In genomic region chr6:97761326-97761725, GRCm38 (mm10) we compare ENCODE assay signal across 9 mouse cellular contexts. TPM values are rescaled to one million over a fixed set of nuclear protein-coding genes. Genes with fewer than 3 reads are reported as not detected.
A peak's percentile ranks its signal among the peaks of the same experiment; 100 is the strongest.
DNase-seq lines count a peak whose midpoint lies in the region; ATAC-seq and TF ChIP-seq lines count a peak whose summit lies in the region.
"Had no signal": no experiment of that assay in that cellular context is flagged by ENCODE, and none has a peak within 500 bp of the region (broad histone marks: within the 10 kb centered on the region; RNA-seq: fewer than 3 reads in every experiment).

No protein-coding gene starts in this region.

- no peak overlapping the region for H3K4me3 ChIP-seq in kidney, adult 2 months (ENCODE audit: insufficient read depth, low read depth, low read length)
- no peak overlapping the region for H3K4me3 ChIP-seq in kidney, embryonic 16.5 days (ENCODE audit: low read length)
- no peak overlapping the region for H3K4me3 ChIP-seq in liver, embryonic 12.5 days
- H3K4me3 ChIP-seq: myocyte had no signal

- H3K4me1 ChIP-seq in kidney, adult 2 months (ENCODE audit: control insufficient read depth, insufficient read depth, low read length) = no peaks in the 10 kb centered on the region
- no peaks in the 10 kb centered on the region for H3K4me1 ChIP-seq in kidney, embryonic 16.5 days (ENCODE audit: insufficient read depth, low read length)
- no peaks in the 10 kb centered on the region for H3K4me1 ChIP-seq in liver, embryonic 12.5 days

- H3K27me3 ChIP-seq in kidney, adult 2 months (replicated peaks; ENCODE audit: control insufficient read depth, insufficient read depth, low read length) = no peaks in the 10 kb centered on the region
- no peaks in the 10 kb centered on the region for H3K27me3 ChIP-seq in kidney, embryonic 16.5 days (ENCODE audit: insufficient read depth, low read length)
- H3K27me3 ChIP-seq in liver, embryonic 12.5 days (replicated peaks) = no peaks in the 10 kb centered on the region; the same call in 1 of the 2 replicates

- WGBS in kidney, adult 2 months = 10% methylated on average over 4 of the region's 4 CpGs
- WGBS in kidney, embryonic 16.5 days = 16% methylated on average over 4 of the region's 4 CpGs
- 32% methylated on average over 4 of the region's 4 CpGs for WGBS in liver, embryonic 12.5 days (ENCODE audit: insufficient replicate concordance)

- H3K9me3 ChIP-seq in kidney, embryonic 16.5 days (ENCODE audit: low read length) = no peaks in the 10 kb centered on the region
- H3K9me3 ChIP-seq in liver, embryonic 12.5 days (replicated peaks) = no peaks in the 10 kb centered on the region

- no peaks in the 10 kb centered on the region for H3K36me3 ChIP-seq in kidney, adult 2 months (ENCODE audit: control insufficient read depth, insufficient read depth, low read length)
- no peaks in the 10 kb centered on the region for H3K36me3 ChIP-seq in kidney, embryonic 16.5 days (ENCODE audit: insufficient read depth, low read length)
- H3K36me3 ChIP-seq in liver, embryonic 12.5 days = no peaks in the 10 kb centered on the region

- TF ChIP-seq POLR2A in kidney, adult 2 months (IDR thresholded peaks at IDR 0.05; ENCODE audit: low read depth, low read length) = no peak

- DNase-seq in kidney, adult 2 months = peak; percentile 28
- peak; percentile 69 for DNase-seq in ZHBTc4 (ENCODE audit: low read depth, low spot score)
- peak; percentile 48 to 62 for DNase-seq in cerebellum, postnatal 25 days
- DNase-seq in layer of hippocampus, adult 18-20 months (ENCODE audit: low spot score in 2 of 2) = peak; percentile 43 to 66
- DNase-seq in right cerebral cortex, postnatal 25 days = peak; percentile 31
- no peak for DNase-seq in gastrocnemius, postnatal 10 days

- TF ChIP-seq CTCF in kidney, adult 2 months (conservative IDR thresholded peaks at IDR 0.05; ENCODE audit: insufficient read depth, insufficient read length, low read depth, low read length) = peak; percentile 56

- H3K27ac ChIP-seq in kidney, adult 2 months (ENCODE audit: insufficient read depth, low read depth, low read length) = no peak overlapping the region
- no peak overlapping the region for H3K27ac ChIP-seq in kidney, embryonic 16.5 days (ENCODE audit: low read length)
- H3K27ac ChIP-seq in liver, embryonic 12.5 days = no peak overlapping the region

- no peak overlapping the region for H3K9ac ChIP-seq in kidney, embryonic 16.5 days (replicated peaks; ENCODE audit: low read length)
- no peak overlapping the region for H3K9ac ChIP-seq in liver, embryonic 12.5 days

- no peak overlapping the region for H3K4me2 ChIP-seq in kidney, embryonic 16.5 days (replicated peaks; ENCODE audit: low read depth, low read length)
- H3K4me2 ChIP-seq in liver, embryonic 12.5 days = no peak overlapping the region

- ATAC-seq in kidney, embryonic 16.5 days (ENCODE audit: low FRiP score, low TSS enrichment) = no peak
- ATAC-seq in liver, embryonic 12.5 days = no peak

RNA-seq across cellular contexts. Expression of gene Mitf, which starts 45.5 kb away (rescaled TPM):
- 8.3 and 9.9 TPM in 2 replicates for polyA plus RNA-seq in kidney, adult 2 months (2012; rRNA removed)
- polyA plus RNA-seq in kidney, embryonic 16.5 days (2015; fragmentation: Nextera tagmentation; extraction: Ambion mirVana) = 3.4 and 3.7 TPM in 2 replicates
- total RNA-seq in layer of hippocampus, adult 18-20 months (2021) = 10 to 100 TPM in 1 of 2 experiments, 1 to 10 TPM in 1; 9.7 to 10.8 TPM
- 1 to 10 TPM; 5.4 to 5.8 TPM for total RNA-seq in gastrocnemius, postnatal 10 days (2021)
- 0.38 and 0.60 TPM in 2 replicates for polyA plus RNA-seq in liver, embryonic 12.5 days (2016; fragmentation: Nextera tagmentation; extraction: Ambion mirVana)
